Mouse (Mus musculus): ENCODE measurements at regions not wholly inside any gene's neighbourhood (a gene's known extent, or its start where the extent isn't known, plus 50 kb on each side); places are given as distances from the start of the nearest gene placed in this dataset.
A peak's percentile ranks its signal among the peaks of the same experiment; 100 is the strongest.
"Not testable (repeated sequence)": the region's sequence is repeated elsewhere in the genome, so short reads cannot be mapped to it uniquely, and the experiment has no call there.

GRCm38 (mm10) chr19:54099292-54099691, 55.3 kb downstream of the Adra2a start:
- no peak for ATAC-seq (ENCODE audit: insufficient number of reproducible peaks, low FRiP score, low TSS enrichment)

- no peak for ATAC-seq (ENCODE audit: insufficient number of reproducible peaks, low FRiP score, low TSS enrichment)
These were observed 55.8 kb downstream of the Adra2a start for GRCm38 (mm10) chr19:54099769-54100168.

DNA sequence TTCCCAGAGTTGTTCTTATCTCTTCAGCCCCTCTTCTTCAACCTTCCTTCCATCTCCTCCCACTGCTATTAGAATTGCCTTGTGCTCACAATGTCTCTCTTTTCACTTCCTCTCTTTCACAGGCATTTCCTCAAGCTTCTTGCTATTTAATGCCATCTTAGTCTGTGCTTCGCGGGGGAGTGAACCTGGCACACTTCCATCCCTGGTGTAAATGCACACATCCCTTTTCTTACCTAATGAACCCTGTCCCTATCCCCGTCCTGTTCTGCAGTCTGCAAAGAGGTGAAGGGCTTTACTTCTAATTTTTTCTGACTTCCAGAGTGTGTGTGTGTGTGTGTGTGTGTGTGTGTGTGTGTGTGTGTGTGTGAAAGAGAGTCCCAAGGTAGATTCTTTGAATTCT, 62.6 kb downstream of the Adra2a start:
- ATAC-seq (ENCODE audit: insufficient number of reproducible peaks, low FRiP score, low TSS enrichment) = no peak

GRCm38 (mm10) chr19:54107103-54107821, 63.3 kb downstream of the Adra2a start:
- no peak for ATAC-seq (ENCODE audit: insufficient number of reproducible peaks, low FRiP score, low TSS enrichment)

- ATAC-seq (ENCODE audit: insufficient number of reproducible peaks, low FRiP score, low TSS enrichment) = no peak
These were observed 66.1 kb downstream of the Adra2a start for GRCm38 (mm10) chr19:54110080-54110479.

DNA sequence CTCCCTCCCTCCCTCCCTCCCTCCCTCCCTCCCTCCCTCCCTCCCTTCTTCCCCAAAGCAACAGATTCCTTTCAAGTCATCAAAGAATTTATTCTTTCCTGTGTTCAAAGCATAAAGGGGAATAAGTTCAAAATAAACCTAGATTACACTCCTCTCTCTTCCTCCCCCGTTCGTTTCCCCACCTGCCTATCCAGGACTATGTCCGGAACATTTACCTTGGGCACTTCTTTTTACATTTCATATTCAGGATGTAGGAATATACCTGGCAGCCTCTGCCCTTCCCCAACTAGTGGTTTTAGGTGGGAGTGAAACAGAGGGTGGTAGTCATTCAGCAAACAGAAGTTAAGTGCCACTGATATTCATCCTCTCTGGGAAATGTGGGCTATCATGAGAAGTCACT, 68.7 kb downstream of the Adra2a start:
- no peak for ATAC-seq (ENCODE audit: insufficient number of reproducible peaks, low FRiP score, low TSS enrichment)

DNA sequence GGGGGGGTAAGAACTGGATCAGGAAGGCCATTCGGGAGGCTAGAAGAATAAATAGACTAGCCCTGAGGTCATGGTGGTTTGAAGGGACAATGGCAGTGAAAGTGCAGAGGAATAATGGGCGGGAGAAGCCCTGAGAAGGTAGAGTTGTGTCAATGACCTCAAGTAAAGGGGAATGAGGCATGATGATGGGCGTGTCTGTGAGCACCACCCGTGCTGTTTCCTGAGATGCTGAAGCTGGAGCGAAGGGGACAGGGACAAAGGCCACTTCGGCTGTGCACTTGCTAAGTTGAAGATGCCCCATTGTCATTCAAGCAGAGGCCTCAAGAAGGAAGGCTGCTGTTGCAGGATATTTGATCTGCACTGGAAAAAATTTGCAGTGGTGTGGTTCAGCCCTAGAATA, 69.5 kb downstream of the Adra2a start:
- ATAC-seq (ENCODE audit: insufficient number of reproducible peaks, low FRiP score, low TSS enrichment) = no peak

DNA sequence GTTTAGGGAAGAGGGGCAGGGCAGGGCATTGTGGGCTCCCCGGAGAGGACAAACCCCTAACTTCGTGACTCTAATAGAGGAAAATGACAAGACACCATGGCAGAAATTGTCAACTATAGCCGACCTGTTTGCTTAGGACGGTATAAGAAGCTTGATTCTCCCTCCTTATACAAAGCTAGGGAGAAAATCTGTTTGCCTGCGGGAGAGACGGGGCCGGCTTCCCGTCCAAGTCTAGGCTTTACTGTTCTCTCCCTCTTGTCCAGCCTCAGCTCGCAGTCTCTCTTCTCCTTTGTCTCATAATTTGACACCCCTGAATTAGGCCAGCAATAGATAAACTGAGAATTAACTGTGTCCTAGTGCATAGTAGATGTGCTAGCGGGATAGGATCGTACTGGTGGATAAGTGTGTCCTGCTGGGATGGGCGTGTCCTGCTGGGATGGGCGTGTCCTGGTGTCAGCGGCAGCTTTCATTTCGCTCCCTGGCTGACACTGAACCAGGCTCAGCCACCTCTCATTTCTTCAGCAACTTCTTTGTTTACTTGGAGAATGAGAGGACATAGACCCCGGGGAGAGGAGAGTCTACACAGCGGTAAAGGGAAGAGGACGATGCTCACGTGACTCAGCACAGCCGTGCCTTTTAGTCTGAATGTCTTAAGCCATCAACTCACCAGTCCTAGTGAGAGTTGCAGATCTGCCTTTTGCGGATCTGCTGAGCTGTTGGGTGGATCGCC, 70.8 kb downstream of the Adra2a start:
- peak; percentile 47 for ATAC-seq (ENCODE audit: insufficient number of reproducible peaks, low FRiP score, low TSS enrichment)

GRCm38 (mm10) chr19:54115335-54115734, 71.4 kb downstream of the Adra2a start:
- ATAC-seq (ENCODE audit: insufficient number of reproducible peaks, low FRiP score, low TSS enrichment) = no peak

GRCm38 (mm10) chr19:54116829-54117228, 72.9 kb downstream of the Adra2a start:
- no peak for ATAC-seq (ENCODE audit: insufficient number of reproducible peaks, low FRiP score, low TSS enrichment)

DNA sequence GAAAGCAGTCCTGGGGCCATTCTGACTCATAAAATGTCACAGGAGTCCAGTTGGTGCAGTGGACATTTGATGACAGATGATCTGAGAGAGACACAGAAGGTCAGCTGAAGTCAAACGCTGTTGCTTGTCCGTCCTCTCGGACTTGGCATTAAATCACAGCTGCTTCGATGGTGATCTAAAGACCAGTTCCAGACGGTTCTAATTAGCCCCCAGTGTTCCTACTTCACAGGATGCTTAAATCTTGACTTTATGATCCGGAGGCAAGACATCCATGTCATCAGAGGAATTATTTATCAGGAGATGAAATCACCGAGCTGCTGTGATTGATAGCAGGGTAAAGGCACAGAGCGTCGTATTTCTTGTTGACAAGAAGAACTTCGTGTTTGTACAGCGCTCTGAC, 73.7 kb downstream of the Adra2a start:
- ATAC-seq (ENCODE audit: insufficient number of reproducible peaks, low FRiP score, low TSS enrichment) = no peak

- no peak for ATAC-seq (ENCODE audit: insufficient number of reproducible peaks, low FRiP score, low TSS enrichment)
These were observed 79.6 kb downstream of the Adra2a start for GRCm38 (mm10) chr19:54123586-54123985.

GRCm38 (mm10) chr19:54151766-54152165, 107.8 kb downstream of the Adra2a start:
- ATAC-seq (ENCODE audit: insufficient number of reproducible peaks, low FRiP score, low TSS enrichment) = not testable (repeated sequence)

GRCm38 (mm10) chr19:54154400-54154799, 110.4 kb downstream of the Adra2a start:
- no peak for ATAC-seq (ENCODE audit: insufficient number of reproducible peaks, low FRiP score, low TSS enrichment)

DNA sequence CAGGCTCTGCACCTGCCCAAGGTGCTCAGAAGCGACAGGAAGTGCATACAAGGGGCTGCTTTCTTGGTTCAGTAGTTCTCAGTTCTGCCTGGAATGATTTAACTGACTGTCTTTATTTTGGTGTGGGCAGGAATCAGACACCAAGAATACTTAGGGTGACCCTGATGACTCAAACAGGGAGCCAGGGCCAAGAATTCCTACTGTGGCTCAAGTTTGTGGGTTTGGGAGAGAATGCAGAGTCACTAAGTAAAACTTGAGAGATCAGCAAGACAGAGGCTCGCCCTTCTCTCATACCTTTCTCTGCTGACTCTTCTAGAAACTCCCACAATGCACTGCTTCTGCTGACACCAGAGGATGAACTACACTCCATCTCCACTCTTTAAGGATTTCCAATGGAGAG, 126.4 kb downstream of the Adra2a start:
- no peak for ATAC-seq (ENCODE audit: insufficient number of reproducible peaks, low FRiP score, low TSS enrichment)

DNA sequence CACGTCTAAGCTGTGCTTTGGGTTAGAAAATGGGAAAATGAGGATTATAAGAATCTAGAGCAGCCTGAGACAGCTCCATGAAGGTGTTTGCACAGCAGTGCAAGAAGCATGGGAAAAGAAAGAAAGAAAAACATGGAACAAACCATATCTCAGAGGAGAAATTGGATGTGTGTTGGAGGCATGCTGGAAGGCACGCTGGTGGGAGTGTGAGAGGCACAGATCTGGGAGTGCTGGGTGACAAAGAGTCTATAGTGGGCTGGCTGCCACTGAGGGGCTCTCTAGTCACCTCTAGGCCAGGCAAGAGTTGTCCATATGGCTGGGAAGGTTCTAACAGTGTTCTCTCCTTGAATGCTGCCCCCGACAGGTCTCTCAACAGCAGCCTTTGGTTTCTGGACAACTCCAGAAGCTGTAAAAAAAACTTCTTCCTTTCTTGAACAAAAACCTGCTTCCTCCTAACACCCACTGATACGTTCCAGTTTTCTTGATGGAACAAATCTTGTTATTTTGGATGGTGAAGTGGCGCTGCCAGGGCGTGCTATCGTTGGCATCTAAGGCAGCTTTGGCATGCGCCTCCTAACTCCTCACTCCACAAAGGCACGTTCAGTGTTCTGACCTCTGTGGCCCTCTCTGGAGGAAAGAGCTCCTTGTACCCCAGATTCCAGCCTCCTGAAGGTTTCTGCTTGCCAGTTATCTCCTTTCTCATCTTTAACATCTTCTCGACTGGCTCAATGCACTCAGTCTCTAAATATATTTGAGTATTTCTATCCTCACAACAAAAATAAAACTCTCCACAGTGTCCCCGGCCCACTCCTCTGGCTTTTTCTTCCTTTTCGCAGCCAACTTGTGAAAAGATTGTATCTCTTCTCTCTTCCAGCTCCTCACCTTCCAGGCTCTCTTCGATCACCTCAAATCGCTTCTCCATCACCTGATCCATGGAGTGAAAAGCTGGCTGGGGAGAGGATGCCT, 130.4 kb downstream of the Adra2a start:
- no peak for ATAC-seq (ENCODE audit: insufficient number of reproducible peaks, low FRiP score, low TSS enrichment)

GRCm38 (mm10) chr19:54175766-54176165, 131.8 kb downstream of the Adra2a start:
- no peak for ATAC-seq (ENCODE audit: insufficient number of reproducible peaks, low FRiP score, low TSS enrichment)

DNA sequence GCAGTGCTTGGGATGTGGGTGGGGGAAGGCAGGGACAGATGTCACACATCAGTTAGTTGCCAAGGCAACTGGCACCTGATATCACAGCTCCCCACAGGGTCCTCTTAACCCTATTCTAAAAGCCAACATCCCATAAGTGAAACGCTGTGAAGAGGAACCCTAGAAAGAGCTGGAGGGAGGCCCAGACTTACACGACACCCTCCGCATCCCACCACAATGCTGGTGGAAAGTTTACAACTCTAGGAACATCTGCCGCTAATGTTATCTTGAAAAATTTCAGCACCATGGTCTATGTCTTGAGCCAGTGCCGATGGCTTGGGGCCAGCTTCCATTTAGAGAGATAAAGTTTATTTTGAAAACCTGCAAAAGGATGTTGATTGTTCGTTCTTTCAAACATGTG, 133.5 kb downstream of the Adra2a start:
- ATAC-seq (ENCODE audit: insufficient number of reproducible peaks, low FRiP score, low TSS enrichment) = no peak

- ATAC-seq (ENCODE audit: insufficient number of reproducible peaks, low FRiP score, low TSS enrichment) = no peak
These were observed 156.5 kb downstream of the Adra2a start for GRCm38 (mm10) chr19:54200407-54200806.

- ATAC-seq (ENCODE audit: insufficient number of reproducible peaks, low FRiP score, low TSS enrichment) = no peak
These were observed 158.5 kb downstream of the Adra2a start for GRCm38 (mm10) chr19:54202456-54202855.

DNA sequence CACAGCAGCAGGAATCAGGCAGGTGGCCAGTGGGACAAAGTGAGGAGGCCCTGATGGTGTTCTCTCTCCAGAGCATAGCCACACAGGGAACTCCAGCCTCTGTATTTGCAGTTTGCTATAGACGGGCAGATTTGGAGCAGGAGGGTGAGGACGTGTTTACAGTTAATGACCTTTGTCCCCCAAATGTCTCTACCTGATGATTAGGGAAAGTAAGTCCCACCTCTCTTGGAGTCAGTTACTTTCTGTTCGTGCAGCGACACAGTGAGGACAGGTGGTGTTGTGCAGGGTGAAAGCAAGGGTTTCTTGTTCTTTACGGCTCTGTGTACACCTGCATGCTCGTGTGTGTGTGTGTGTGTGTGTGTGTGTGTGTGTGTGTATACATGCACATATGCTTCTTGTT, 162.9 kb downstream of the Adra2a start:
- ATAC-seq (ENCODE audit: insufficient number of reproducible peaks, low FRiP score, low TSS enrichment) = no peak

Data from cerebellum, adult (tissue).